Mouse (Mus musculus) brain, embryonic 18.5 days (tissue): ENCODE measurements around the gene Trem2.
"Not testable (repeated sequence)": the region's sequence is repeated elsewhere in the genome, so short reads cannot be mapped to it uniquely, and the experiment has no call there.

Source experiments
- DNase-seq: peaks from one replicate; pipeline ENCODE4 v3.0.0-alpha.2; 2012; ENCODE audit warnings: low read depth, low spot score

Trem2 gene

DNA sequence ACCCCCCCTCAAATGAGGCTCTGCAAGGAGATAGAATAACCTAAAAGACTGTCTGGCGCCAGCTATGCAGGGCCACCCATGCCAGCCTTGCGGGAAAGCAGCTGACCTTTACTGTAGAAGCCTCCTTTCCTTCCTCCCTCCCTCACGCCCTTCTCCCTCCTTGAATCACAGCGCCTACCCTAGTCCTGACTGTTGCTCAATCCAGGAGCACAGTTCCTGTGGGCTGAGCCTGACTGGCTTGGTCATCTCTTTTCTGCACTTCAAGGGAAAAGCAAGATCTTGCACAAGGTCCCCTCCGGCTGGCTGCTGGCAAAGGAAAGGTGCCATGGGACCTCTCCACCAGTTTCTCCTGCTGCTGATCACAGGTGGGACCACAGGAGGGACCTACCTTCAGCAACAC lies at the start of gene Trem2:
TSS of gene Trem2 (plus strand) at position 171 of the 400 bp plus-strand sequence.
- DNase-seq: no peak

DNA sequence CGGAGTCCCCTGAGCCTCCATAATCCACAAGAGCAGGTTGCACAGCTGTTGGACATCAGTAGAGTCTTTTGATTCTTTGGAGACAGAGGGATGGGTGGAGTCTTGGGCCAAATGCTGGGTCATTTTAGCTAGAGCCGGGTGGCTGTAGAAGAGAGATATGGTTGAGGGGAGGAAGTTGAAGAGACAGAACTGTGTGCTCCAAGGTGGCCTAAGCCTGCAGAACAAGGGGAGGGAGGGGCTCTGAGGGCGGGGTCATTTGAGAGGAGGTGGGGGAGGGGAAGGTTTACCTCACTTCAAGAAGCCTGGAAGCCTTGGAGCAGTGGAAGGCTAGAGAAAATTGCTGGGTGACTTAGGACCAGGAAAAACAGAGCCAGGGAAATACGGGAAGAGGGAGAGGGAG lies 47.0 kb upstream of the Trem2 start, which contains the start of gene Treml2:
TSS of gene Treml2 (plus strand) at position 296 of the 400 bp plus-strand sequence.
- no peak for DNase-seq

DNA sequence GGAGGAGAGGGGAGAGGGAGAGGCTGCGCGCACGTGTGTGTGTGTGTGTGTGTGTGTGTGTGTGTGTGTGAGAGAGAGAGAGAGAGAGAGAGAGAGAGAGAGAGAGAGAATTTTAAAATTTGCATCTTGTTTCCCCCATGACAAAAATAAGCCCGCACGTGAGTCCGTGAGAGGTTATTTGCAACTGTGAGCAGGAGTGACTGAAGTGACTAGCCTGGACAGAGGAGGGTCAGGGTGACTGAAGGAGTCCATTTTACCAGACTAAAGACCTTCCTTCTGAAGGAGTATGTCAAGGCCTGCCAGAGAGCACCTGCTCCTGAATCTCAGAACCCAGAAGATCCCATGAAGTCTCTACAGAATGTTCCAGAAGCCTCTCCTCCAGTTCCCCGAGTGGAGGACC lies 46.4 kb upstream of the Trem2 start:
- no peak for DNase-seq

DNA sequence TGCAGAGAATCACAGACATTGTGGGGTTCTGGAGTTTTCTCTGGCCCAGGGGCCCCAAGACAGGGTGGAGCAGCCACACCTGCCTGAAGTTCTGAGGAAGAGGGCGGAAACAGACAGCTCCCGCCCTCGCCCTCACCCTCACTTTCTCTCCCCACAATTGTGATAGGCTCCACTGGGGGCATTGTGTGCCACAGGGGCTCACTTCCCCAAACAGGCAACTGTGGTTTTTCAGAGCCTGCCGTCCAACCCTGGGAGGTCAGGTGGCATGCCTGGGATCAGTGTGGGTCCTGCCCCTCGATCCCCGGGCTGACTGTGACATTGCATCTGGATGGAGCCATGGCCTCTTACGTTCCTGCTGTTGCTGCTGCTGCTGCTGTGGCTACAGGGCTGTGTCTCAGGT lies 46.0 kb upstream of the Trem2 start:
- no peak for DNase-seq

DNA sequence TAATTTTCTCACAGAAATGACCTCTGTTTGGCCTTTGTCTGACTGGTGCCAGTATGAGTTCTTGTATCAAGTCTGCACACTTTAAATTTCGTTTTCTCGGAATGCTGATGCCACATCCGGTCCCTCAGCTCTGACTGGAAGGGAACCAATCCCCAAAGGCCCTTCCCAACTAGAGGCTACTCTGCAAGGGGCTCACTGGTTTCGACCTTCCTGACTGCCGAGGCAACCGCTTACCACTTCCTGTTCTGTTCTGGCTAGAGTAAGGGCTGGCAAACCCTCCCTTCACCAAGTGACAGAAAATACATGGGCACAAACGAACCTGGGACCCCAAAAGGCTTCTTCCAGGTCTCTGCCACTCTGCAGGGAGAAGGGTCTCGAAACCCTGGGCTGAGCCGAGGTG lies 45.3 kb upstream of the Trem2 start:
- DNase-seq: no peak

DNA sequence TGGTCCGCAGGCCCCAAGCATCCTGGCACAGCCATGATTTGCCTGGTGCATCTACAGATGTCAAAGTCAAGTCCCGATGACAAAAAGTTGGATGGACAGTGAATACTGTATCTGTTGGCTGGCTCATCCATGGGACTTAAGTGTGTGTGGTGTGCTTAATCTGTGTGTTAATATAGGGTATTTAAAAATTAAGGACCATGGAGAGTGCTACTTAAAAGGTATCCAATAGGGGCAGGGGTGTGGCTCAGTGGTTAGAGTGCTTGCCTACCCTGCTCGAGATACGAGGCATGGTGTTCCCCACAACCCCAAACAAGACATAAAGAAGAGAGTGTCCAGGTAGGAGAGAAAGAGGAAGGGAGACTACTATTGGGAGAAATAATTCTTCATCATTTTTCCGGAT lies 44.4 kb upstream of the Trem2 start:
- no peak for DNase-seq

DNA sequence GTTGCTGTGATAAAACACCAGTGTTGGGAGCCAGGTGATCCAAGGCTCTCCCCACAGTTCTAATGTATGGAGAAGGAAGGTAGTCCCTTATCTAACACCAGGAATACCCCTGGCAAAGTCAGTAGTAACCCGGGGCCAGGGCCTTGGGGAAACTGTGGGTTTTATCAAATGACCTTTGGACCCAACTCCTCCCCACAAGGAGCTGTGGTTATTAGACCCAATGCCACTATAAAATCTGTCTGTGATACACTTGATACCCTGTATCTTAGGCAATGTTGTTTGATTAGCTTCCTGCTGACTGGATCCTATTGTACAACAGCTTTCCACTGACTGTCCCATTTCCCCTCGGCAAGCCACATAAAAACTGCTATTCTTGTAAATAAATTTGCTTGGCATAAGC lies 34.1 kb upstream of the Trem2 start:
- no peak for DNase-seq

DNA sequence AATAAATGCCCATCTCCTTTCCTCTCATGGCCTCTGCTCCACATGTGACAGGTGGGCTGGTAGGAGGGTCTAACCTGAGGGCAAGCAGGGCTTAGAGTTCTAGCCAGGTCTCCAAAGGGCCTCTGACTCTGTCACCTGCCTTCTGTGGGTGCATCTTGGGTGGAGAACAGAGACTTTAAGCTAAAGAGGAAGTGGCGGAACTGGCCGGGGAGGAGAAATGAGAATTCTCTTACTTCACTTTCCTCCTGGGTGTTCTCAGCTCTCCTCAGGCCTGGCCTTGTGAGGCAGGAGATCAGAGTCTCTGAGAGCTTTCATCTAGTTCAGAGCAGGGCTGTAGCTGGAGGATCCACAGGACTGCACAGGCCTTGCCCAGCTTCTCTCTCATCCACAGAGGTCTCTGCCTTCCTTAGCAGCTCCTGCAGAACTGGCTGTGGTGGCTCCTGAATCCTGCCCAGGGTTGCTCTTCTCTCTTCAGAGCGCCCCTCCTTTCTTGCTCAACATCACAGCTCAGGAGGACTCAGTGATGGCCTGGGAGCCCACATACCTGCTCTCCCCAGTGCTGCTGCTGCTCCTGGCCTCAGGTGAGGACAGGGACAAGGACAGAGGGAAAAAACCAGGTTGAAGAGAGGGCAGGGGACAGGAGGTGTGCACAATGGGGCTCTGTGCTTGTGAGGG lies 30.2 kb upstream of the Trem2 start, which contains the start of gene B430306N03Rik:
TSS of gene B430306N03Rik (plus strand) at position 237 of the 675 bp plus-strand sequence.
- not testable (repeated sequence) for DNase-seq

DNA sequence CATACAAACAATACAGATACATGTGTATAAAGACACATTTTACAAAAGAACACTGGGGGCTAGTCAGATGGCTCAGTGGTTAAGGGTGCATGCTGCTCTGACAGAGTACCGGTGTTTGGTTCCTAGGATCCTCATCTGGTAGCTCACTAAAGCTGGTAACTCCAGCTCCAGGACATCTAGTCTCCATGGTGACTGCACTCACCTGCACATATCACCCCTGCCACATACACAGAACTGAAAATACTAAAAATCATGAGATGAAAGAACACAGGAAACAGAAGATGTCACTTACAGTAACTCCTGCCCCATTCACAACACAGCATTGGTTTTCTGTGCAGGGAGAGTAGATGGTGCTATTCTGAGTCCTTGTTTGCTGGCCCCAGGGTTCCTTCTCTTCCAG lies 27.5 kb upstream of the Trem2 start:
- no peak for DNase-seq

DNA sequence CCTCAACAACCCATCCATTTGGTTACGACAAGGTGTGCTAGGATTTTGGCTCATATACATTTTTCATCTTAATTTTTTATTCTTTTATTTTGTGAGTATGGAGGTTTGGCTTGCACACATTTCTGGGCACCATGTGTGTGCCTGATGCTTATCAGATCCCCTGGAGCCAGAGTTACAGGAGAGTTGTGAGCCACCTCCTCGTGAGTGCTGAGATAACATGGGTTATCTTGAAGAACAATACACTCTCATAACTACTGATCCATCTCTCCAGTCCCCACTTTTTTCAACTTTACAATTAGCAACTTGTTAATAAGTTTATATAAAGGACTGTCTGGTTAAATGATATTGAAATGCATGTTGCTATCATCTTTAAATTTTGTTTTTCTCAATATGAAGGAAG lies 24.9 kb upstream of the Trem2 start:
- DNase-seq: no peak

DNA sequence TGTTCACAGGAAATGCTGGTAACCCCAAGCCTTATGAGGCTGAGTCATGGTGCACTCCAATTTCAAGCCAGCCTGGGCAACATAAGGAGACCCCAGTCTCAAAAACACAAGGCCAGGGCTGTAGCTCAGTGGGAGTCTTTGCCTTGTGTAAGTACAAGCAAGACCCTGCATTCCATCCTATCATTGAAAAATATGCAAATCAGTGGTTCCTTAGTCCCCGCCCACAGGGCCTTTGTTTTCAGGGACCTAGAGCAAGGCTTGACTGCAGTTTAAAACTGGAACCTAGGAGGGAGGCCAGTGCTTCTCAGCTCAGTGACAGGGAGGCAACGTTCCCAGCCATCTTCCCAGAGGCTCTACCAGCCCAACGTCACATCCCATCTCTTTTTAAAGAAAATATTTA lies 23.0 kb upstream of the Trem2 start:
- DNase-seq: no peak

DNA sequence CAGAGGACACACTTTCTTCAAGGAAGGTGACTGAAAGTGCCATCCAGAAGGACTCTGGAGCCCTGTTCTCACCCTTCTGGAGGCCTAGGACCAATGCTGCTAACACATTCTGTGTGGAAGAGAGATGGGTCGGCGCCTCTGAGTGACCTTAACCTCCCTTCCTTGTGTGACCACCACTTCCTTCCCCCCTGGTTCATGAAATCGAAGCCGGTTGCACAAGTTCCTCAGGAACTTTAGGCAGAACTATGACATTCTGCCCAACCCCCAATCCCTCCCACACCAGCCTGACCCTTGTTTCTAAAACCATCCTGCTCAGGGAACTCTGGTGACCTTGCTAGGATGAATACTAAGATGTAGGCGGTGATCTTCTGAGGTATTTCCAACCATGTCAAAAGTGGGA lies 21.9 kb upstream of the Trem2 start:
- no peak for DNase-seq

DNA sequence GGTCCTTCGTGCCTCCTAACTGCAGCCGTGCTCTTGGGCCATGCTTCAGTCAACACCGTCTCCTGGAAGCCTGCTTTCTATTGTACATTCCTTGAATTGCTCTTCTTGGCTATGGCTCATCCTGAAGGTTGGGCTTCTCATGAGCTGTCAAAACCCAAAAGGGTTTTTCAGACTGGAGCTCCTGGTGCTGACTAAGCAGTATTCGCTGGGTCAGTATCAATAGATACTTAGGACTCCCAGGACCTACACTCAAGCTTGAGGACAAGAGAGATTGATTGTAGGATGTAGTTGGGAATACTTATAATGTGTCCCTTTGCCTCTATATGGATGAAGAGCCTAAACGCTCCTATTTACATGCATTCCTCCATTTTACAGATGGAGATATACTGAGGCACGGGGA lies 21.1 kb upstream of the Trem2 start:
- DNase-seq: no peak

DNA sequence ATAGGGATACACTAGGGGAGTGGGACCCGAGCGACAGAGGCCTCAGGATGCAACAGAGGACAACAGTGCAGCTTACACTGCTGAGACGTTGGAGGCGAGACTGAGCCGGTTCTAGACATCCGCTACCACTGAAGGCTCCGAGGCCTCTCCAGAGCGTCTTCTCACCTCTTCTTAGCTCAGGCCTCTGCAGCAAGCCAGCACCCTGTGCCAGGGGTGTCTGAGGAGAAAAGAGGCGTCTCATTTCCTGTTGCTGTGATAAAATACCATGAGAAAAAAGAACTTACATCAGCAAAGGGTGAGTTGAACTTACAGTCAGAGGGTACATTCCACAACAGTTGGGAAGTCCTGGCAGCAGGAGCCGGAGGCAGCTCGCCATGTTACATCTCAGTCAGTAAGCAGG lies 20.6 kb upstream of the Trem2 start:
- no peak for DNase-seq

DNA sequence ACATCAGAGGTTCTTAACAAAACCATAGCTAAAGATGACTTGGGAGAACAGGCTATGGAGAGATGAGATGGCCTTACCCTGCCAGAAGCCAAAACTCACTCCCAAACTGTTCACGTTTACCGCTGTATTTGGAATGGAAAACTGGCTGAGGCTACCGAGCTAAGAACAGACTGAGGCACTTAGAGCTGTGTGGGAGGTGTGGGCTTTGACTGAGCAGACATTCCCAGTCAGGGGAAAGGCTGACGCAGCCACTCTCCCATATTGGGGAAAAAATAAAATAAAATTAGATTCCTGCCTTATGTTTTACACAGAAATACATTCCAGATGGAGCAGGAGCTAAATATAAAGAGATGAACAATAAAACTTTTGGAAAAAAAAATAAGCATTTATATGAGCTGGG lies 19.5 kb upstream of the Trem2 start:
- DNase-seq: no peak

DNA sequence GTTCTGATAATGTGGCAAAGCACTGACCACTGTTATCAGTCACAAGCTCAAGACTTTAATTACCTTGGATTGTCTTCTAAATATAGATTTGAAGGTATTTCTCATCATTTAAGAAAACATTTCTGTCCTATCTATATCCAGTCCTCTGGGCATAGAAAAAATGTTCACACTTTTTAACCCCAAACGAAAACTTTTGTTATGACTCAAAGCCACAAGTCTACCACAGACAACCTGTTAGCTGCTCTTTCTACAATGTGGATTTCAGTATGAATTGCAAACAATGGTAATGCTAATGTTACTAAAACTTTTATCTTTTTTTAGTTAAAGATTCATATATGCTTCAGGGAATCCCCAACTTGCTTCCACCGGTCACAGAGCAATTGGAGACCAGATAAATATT lies 13.7 kb upstream of the Trem2 start:
- no peak for DNase-seq

DNA sequence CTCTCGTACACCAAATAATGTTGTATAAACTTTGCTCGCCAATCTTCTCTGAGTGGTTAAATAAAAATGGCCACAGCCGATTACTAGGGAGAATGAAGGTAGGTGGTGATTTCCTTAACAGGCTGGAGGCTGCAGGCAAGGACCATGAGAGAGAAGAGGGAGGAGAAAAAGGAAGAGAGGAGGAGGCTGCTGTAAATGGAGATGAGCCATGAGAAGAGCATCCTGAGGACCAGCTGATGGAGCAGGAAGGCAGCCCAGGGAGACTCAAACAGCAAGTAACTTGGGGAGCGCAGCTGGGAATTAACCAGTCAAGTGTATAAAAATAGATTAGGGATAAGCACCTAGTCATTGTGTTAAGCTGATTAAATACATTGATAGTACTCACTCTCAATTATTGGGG lies 12.0 kb upstream of the Trem2 start:
- no peak for DNase-seq

DNA sequence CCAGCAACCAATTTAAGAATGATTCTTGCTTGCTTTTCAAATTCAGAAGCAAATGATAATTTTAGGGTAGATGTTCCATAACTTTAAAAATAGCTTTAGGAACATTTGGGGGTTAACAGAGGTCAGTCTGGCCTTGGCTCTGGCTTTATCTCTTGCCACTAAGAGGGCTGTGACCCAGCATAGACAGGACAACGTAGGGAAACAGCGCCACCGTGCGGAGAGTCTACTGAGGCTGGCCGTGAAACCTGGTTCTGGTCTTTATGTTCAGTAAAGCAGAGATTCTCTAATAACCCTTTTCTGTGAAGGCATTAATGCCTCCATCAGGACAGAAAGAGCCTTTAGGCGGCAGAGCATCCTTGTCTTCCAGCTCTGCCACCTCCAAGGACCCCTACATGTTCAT lies 9.3 kb upstream of the Trem2 start:
- no peak for DNase-seq

DNA sequence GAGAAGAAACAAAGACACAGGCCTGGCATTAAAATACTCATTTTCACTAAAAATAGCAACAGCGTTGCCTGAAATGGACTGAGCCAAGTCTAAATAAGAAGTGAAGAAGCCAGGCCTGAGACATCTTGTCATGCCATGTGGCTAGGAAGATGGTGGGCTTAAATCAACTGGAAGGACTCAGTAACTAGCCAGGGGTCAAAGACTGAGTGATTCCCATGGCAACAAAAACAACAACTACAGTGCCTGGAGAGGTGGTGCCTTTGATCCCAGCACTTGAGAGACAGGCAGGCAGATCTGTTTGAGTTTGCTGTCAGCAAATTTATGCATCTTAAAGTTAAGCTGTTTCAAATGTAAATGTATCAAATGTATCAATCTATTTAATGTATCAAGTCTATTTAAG lies 5.9 kb upstream of the Trem2 start:
- DNase-seq: no peak

DNA sequence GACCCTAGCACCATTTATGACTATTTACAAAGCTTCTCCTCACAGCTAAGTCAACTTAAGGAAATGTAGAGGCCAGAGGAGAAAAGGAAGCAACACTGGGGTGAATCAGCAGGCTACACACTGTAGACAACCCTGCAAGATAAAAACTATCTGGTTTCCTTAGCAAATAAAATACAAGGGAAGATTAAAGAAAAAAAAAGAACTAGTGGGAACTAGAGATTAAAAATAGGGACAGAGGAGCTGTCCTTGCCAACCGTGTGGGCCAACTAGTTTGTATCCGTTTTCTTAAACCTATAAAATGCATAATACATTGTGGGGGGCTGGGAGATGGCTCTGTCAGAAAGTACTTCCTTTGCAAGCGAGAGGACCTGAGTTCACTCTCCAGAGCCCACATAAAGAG lies 4.3 kb upstream of the Trem2 start:
- DNase-seq: no peak

DNA sequence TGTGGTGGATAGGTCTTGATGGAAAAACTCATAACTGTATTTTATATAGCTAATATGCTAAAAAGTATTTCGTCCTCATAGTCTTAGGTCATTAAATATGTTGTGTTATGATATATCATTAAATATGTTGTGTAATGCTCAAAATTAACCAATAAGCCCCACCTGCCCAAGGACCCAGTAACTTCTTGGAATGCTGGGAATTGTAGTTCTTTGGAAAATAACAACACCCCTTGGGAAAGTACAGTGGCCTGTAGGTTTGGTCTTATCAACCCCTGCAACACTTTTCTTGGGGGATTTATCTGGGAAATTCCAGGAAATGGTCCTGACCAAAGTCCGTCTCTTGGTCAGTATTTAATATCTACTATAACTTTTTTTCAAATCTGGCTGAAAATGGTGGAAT lies 3.1 kb upstream of the Trem2 start:
- DNase-seq: no peak

DNA sequence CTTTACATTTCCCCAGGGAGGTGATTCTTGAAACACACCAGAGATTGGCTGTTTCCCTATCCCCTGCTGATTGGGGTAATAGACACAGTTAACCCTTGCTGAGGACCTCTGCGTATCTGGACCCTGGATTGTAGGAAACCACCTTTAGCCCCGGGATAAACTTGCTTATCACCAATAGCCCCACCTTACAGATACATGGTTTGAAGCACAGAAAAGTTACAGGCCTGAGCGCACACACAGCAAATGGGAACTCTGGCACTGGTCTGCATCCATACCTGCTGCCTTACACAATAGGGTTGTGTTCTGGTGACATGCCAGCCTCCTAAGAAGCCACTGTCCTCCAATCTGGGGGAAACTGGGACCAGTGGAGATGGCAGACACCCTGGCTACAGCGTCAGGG lies 377 bp upstream of the Trem2 start:
- no peak for DNase-seq

DNA sequence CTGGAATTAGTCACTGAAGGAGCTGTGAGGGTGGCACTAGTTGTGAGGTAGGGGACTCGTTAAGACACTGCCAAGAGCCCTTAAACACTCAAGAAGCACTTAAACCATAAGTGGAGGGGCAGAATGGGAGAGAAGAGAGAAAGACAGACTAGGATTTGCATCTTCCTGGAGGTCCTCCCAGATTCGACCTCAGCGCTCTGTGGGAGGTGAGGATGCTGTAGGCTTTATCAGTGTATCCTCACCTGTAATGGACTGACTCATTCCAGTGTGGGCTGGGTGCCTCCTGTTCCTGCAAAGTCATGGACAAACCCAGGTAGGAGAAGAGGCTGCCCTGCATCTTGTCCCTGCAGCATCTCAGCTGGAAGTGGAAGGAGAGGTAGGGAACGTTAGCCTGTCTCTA lies 633 bp downstream of the Trem2 start:
- no peak for DNase-seq

DNA sequence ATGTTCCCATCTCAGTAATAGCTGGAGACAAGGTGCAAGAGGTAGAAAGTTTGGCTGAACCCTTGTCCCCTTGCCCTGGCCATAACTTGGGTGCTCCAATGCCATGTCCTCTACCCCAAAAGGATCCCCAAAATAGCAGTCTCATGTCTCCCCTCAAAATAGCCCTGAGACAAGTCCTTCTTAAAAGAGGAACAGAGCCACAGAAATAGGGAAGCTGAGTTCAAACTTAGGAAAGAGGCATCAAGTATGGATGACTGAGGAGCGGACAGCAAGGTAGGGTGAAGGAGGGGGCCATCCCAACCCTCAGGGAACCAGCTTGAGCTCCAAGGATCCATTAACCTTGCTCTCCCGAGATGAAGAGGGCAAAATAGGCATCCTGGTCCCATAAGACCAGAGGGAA lies 1.1 kb downstream of the Trem2 start:
- no peak for DNase-seq
